Mouse (Mus musculus): ENCODE data around the gene Tex47. TPM values are rescaled to one million over a fixed set of nuclear protein-coding genes. Genes with fewer than 3 reads are reported as not detected.

Gene Tex47
- not detected for total RNA-seq (2022)

GRCm38 (mm10) chr5:7303819-7304218, at the start of gene Tex47:
Tex47 (plus strand) TSS chr5:7304119.
- no peak for DNase-seq (ENCODE audit: low spot score)

GRCm38 (mm10) chr5:7276659-7277455, 27.1 kb upstream of the Tex47 start:
- DNase-seq (ENCODE audit: low spot score), result no peak

- DNase-seq (ENCODE audit: low spot score), result no peak
Observed at GRCm38 (mm10) chr5:7284336-7284735, 19.6 kb upstream of the Tex47 start.

GRCm38 (mm10) chr5:7302969-7303368, 950 bp upstream of the Tex47 start:
- DNase-seq (ENCODE audit: low spot score), result no peak

- DNase-seq (ENCODE audit: low spot score), result no peak
Observed at GRCm38 (mm10) chr5:7325594-7325993, 21.7 kb downstream of the Tex47 start.

GRCm38 (mm10) chr5:7344145-7345010, 40.5 kb downstream of the Tex47 start, which contains the start of gene Zfp804b:
Zfp804b (minus strand) TSS chr5:7344756.
- no peak for DNase-seq (ENCODE audit: low spot score)

- no peak for DNase-seq (ENCODE audit: low spot score)
Observed at GRCm38 (mm10) chr5:7345011-7345389, 41.1 kb downstream of the Tex47 start.

Other genes starting within 250 kb of the Tex47 start
- gene Zfp804b, start 40.6 kb downstream of the Tex47 start, total RNA-seq (2022), result not detected

All from heart, adult 8-10 months (tissue).